Mouse (Mus musculus): Measurements from ENCODE around the gene Nck2.

- TF ChIP-seq CTCF (IDR thresholded peaks at IDR 0.05; ENCODE audit: insufficient read depth, low read depth, low read length) (no peak), POLR2A (IDR thresholded peaks at IDR 0.05; ENCODE audit: insufficient read depth, low read depth, low read length) (no peak)
These were observed 10.5 kb upstream of the Nck2 start for GRCm38 (mm10) chr1:43433853-43434252.
